Mouse (Mus musculus): Measurements from ENCODE around the gene Rora.
A peak's percentile ranks its signal among the peaks of the same experiment; 100 is the strongest.

Gene Rora

DNA sequence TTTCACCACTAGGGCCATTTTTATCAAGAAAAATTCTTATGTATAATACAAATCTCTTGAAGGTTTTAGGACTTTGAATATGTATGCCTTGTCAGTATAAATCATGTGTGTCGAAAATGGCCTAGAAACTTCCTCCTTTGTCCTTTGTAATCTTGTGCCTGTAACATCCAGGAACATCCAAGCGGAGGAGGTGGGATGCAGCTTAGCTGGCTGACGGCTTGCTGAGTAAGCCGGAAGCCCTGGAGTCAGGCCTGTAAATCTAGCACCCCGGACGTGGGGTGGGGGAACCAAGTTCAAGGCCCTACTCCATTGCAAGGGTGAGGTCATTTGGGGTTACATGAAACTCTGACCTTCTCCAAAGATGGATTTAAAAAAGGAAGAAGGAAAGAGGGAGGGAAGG is 239.3 kb downstream of the Rora start:
- peak; percentile 28 for DNase-seq

DNA sequence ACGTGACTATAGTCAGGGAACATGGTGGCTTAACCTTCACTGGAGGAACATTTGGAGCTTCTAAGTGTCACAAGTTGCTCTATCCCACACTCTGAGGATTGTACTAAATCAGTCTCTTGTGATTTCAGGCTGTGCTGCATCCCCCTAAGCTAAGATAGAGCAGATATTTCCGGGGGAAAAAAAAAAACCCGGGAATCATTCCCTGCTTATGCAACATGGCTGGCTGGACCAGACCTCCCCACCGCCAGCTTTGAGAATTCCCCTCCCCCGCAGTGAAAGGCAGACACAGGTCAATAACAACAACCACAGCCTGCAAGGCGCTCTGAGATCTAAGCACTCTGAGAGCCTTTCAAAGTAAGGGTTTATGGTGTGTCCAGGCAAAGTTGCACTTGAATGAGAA is 244.7 kb downstream of the Rora start:
- no peak for DNase-seq

DNA sequence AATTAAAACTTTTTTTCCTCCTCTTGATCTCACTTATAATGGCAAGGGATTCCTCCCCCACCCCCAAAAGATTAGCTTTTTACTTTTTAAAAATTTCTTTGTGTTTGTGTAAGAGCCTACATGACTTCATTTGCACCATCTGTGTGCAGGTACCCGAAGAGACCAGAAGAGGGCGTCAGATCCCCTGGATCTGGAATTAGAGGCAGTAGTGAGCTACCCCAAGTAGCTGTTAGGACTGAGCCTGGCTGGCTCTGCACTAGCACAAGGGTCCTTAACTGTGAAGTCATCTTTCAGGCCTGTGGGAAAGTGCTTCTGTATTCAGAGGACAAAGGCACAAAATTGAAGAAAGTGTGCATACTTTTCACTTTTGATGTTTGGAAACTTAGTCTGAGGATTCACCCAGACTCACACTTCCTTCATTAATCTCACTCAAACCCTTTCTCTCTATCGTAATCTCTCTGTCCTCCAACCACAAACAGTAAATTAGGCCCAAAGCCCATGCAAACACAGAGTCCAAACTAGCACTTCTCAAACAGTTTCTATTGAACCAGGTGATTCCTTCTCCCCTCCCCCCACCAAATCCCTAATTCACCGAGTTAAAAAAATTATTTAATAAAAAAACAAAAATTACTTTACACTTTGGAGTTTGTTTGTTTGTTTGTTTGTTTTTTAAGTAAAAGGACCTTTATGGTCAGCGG is 246.1 kb downstream of the Rora start:
- no peak for DNase-seq

DNA sequence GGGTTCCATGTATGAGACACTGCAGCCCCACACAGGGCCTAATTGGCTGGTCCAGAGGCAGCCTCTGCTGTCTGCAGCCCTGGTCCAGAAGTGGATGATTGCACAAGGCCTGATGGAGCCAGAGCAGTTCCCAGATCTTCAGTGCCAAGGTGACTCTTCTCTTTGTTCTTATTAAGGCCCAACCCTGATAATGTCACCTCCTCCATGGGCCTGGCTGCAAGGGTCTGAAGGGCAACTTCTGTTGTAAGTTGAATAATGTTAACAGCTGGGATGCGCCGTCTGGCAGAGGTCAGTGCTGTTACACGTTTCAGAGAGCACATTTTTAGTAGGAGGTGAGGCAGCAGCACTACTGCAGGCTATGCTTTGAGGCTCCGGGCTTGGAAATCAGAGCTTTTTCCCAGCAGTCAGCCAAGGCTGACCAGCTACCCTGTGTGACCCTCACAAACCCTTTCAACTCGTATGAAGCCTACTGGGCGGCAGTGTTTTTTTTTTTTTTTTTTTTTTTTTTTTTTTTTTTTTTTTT is 252.8 kb downstream of the Rora start:
- DNase-seq = no peak

DNA sequence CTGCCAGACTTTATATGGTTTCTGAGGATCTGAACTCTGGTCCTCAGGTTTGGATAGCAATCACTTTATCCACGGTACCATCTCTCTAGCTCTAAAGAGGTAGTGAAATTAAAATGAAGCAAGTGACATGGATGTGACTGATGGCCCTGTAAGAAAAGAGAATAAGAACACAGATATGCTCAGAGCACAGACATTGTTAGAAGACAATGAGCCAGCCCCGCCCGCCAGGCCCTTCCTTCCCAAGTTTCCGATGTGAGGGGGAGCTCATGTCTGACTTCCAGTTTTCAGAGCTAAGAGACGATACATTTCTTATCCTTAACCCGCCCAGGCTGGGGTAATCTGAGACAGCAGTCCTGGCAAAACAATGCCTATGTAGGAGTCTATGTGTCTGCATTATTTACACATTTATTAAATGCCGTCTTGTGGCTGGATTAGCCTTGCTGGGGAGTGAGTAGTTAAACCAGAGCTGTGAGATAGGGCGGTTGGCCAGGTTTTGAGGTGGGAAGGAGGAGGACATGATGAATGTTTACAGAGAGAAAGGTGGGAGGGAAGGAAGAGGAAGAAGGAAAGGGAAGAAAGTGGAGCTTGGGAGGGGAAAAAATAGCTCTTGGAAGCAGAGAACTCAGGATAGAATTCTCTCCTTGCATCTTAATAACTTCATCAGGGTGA is 259.0 kb downstream of the Rora start:
- DNase-seq = peak; percentile 46

DNA sequence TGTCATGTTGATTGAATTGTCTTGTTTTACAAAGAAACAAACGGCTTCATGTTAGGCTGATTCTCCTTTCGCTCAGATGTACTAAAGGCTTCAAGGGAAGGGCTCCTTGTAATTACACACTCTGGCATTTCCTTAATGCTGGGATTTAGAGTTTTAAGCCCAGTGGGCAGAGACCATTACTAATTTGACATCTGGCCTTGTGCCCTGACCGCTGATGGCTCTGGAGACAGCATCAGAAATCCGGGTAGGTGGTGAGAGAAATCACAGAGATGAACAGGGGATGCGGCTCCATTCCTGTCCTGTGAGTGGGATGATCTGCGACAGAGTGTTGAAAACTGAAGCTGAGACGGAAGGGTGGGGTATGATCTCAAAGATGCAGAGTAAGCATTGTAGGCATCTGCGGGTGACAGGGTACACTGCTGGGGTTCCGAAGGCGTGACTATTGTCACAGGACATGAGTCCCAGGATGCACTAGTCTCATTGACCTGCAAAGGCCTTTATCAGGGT is 259.7 kb downstream of the Rora start:
- DNase-seq = no peak

DNA sequence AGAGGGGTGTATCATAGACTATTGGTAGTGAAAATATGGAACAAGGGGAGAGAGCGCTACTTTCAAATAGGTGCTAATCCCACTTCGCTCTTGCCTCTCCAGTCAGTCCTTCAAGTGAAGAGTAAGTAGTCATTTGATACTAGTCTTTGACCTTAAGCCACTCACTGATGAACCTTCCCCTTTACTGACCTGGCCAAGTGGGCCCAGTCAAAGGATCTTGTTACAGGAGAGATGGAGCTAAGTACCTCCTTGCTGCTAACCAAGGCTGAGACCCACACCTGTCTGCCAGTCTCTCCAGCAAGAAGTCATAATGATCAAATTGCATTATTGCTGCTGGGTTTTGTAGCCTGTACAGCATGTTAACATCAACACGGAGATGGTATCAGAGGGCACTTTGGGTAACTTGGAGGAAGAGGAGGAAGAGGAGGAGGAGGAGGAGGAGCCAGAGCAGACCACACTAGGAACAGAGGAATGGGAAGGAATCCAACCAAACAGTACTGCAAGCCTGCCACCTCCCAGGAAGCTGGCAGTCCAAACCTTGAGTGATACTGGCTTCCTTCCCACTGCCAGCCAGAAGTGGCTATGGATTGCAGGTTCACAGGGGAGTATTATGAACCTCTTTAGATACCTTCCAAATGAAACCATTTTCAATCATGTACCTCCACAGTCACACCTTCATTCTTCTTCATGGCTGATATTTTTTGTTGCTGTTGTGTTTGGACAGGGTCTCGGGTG is 261.1 kb downstream of the Rora start:
- DNase-seq = no peak

DNA sequence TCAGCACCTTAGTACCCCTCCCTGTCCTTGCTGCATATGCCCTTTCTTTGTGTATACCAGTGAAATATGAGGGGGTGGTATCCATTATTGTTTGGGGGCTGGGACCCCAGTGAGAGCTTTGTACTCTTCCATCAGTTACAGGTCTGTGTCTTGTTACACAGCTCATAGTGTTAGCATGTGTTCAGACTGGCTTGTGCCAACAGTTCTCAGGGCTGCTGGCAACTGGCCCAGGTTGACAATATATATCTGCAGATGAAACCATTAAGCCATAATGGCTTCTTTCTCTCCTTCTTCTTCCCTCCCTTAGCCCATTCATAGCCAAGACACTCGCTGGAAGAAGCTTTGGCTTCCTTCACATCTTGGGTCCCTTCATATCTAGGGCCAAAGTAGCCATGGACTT is 263.2 kb downstream of the Rora start:
- no peak for DNase-seq

DNA sequence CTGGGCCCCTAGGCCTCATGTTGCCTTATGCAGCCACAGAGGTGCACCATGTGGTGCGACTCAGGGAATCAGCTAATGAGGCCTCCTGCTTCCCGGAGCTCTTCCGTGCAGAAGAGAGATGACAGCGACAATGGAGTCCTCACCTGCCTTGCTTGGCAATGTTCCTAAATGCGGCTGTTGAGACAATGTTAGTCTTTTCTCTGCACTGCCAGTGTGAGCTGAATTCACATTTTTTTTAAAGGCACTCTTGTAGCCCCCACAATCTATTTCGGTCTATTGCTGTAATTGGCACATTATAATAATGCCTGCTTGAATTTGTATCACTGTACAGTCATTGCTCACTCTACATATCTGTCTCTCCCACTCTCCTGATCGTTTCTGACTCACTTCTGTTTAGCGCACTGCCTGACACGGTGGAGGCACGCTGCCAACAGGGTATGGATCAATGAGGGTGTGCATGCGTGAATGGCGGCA is 269.6 kb downstream of the Rora start:
- no peak for DNase-seq

DNA sequence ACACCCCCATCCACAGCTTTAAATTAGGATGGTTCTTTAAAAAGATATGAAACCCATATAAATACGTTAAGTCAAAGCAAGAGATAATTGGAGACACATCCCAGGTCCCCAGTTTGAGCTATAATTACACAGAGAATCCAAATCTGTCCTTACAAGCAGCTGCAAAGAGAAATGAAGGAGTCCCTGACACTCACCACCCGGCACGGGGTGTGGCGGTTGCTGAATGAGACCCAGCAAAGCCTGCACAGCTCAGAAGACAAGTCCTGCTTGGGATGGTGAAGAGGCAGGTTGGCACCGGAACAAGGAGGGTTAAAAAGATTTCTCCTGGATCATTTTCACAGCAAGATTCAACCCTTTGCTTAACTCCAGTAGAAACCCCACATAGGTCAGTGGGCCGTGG is 272.8 kb downstream of the Rora start:
- no peak for DNase-seq

DNA sequence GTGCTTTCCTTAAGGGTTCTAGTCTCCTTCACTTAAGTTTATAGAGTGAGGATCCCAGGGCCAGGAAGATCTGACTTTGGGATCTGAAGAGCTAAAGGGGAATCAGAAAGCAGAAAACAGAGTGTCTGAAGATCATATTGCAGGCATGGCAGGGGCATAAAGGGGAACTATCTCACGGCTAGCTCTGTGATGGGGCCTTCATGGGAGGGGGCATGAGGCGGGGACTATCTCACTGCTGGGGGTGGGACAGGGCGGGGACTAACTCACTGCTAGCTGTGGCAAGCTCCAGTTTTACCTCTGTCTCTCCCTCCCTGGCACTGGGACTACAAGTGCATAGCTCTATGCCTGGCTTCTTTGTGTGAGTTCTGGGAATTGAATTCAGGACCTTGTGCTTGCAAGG is 279.6 kb downstream of the Rora start:
- DNase-seq = no peak

DNA sequence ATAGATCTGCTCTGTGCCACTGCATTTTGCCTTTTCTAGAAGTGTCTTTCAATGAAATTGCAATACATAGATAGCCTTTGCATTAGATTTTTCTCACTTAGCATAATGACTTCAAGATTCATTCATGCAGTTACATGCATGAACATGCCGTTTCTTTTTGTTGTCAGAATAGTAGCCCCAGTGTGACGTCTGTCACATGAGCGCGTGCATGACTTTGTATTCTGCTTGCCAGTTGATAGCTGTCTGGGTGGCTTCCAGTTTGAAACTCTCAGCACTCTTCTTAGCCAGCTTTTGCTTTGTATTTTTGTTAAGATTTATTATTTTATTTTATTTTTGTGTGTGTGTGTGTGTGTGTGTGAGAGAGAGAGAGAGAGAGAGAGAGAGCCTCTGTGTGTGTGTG is 280.7 kb downstream of the Rora start:
- no peak for DNase-seq

DNA sequence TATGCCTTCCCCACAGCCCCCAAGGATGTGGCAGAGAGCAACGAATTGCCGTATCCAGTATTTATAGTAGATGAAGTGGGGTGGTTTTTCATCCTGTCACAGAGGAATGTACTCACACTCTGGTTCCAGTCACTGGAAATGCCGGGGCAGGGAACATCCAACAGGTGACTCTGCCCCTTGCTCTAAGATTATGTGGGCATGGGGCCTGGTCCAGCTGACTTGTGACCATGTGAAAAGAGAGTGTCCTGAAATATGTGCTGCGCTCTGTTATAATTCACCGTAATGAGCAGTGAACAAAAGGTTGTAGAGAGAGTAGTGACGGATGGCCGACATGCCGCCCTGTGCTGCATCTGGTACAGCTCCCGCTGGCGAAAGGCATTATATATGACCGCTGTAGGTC is 282.0 kb downstream of the Rora start:
- DNase-seq = no peak

DNA sequence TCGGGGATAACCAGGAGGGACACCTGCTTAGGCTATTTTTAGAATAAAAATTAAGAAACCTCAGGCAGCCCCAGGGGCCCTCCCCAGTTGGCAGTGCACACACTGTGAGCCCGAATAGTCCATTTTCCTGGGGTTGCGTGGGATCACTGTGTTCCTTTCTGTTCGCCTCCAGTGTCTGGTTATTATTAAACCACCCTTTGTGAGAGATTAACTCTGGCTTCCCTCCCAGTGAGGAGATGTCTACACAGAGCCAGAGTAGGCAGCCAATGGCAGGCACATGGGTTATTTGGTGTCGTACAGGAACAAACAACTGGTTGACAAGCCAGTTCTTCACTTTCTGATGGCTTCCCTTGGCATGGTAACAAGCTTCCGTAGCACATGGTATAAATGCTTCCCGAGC is 287.5 kb downstream of the Rora start:
- peak; percentile 80 for DNase-seq

DNA sequence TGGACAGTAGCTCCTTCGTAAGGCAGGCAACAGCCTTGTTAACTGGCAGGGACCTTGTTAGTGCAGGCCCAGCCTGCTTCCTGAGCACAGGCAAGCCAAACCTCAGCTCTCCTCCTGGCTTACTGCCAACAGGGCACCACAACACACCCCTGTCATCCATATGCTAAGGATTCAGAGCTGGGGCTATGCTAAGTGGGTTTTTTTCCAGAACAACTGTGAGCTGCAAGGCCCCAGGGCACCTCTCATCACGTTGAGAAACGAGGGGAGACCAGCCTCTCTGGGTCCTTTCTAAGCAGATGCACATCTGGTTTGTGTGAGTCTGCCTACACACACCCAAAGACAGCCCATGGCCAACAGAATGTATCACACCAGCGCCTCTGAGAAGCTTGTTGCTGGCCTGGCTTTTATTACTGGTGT is 289.0 kb downstream of the Rora start:
- DNase-seq = peak; percentile 17

DNA sequence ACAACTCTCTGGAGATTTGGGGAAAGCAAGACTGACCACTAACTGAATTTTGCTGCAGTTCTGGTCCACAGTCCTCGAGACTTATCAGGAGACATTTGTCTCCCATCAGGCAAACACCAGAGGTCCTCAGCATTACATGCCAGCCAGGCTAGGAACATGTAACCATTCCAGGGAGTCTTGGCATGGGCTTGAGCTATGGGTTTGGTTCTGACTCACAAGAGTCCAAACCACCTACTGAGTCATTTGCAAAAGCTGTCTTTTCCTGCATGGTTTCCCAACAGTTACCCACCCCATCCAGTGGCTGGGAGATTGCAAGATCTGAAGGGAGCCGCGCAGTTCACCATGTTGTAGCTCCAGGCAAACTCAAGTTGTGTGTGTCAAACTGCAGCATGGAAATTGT is 290.4 kb downstream of the Rora start:
- no peak for DNase-seq

DNA sequence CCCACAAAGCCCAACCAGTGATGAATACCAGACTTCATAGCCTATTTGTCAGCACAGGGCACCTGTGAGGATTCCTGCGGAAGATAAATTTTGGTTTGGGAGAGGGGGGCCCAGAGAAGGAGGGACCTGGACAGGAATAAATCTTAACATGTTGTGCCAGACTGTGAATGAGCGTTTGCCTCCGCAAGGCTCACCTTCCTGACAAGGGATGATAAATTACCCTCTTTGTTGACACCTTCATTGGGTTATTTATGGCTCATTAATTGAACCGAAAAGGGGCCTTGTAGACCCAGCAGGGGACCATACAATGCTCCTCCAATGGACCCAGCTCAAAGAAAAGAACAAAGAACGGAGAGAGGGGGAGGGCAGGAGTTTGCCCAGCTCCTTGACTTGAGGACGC is 294.1 kb downstream of the Rora start:
- no peak for DNase-seq

DNA sequence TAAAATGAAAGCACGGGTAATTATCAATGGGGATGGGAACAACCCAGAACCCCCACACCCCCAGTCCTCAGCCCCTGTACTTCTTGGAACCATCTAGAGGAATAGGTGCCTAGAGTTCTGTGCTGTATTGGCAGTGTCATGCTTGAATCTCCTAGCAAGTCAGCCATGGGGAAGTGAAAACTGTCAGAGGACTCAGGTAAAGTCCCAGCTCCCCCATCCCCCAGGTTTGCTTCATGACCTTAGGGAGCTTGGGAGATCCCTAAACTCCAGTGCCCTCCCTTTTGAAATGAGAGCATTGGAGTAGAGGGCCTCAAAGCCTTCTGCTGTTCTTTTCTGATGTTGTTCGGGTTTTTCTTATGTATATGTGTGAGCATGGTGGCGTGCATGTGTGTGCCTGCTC is 294.6 kb downstream of the Rora start:
- DNase-seq = no peak

DNA sequence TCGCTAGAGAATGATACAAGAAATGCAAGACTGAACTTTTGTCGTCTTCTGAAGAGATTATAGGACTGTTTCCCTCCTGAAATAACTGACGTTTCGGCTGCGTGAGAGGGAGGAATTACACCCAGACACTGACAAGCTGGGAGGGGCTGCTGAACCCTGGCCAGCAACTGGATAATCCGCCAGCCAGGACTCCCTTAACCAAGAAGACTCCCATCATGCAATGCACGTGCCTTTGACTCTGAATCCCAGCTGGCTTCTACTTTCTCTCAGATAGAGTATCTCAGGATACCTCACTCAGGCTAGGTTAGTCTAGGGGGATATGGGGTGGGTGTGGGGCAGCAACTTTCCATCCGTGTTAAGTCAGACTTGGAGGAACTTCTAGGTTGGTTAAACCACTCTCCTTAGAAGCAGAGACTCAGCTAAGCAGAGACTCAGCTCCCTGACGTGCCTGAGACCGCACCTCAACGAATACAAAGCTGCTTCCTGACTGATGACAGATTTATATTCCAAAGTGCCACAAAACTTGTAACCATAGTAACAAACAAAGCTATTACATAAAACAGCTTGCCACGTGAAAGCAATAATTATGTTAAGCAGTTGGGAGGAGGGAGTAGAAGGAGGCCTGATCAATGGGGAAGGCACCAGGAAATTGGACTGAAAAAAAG is 302.8 kb downstream of the Rora start:
- peak; percentile 14 for DNase-seq

DNA sequence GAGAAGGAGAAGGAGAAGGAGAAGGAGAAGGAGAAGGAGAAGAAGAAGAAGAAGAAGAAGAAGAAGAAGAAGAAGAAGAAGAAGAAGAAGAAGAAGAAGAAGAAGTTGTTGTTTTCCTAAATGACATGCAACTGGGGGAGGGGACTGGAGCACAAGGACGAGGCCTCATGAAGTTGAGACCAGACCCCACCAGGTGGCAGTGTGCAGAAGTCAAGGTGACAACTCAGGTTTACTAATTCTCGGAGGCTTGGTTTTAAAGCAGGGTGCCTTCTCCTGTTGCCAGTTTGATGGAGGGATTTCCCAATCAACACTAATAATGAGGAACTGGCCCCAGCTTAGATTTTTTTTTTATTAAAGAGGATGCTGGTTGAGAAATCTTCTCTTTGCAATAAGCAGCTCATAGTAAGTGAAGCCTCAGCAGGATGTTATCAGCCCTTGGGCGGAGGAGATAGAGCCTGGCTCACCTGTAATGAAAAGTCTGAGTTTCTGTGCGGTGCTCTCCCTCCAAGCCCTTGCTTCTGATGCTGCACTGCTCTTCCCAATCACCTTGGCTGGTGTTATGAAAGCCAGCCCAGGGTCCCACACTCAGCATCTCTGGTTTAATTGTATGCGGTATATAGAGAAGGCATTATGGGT is 303.5 kb downstream of the Rora start:
- peak; percentile 68 for DNase-seq

DNA sequence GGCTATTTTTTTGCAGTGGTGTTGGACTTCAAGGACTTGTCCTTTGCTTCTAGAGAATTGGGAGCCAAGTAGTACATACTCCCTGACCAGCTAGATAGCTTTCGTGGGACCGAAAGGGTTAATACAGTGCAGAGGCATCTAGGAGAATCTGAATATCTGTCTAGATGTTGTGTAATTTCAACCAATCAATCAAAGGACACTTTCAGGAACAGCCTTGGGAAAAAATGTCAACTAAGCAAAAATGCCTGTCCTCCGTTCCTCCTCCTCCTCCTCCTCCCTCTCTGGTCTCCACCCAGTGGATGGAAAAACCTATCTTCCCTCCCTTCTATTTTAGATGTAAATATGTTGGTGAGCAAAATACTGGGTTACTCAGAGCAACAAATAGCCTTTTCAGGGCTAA is 304.2 kb downstream of the Rora start:
- DNase-seq = no peak

DNA sequence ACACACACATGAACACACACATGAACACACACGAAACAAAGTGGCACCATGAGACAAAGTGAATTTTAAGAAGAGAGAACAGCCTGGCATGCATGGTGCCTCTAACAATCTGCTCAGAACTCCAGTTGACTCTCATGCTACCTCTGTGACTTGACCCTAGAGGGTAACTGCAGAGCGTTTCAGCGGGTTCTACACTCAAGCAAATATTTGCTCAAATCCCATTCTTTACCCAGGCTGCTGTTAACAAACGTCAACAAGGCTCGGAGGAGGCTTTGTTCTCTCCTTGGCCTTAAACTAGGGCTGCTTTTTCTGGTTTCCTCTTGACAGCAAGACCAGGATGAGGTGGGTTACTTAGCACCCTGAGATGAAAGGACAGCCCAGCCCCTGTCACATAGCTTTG is 305.3 kb downstream of the Rora start:
- DNase-seq = no peak

DNA sequence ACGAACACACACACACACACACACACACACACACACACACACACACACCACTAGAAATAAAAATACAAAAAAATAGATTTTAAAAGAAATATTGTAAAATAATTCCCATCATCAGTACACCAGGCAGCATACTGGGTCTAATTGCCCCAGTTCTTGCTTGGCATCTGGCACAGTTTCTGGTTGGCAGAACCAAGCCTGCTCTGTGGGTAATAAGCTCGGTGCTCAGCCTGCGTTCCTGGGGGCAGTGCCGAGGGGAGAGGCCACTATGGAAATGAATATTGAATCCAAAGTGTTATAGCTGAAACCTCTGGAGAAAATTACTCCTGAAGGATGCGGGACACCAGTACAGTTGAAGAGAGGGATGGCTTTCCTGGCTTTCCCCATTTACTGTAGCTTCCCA is 310.3 kb downstream of the Rora start:
- no peak for DNase-seq

All from kidney, postnatal 14 days (tissue).